Mouse (Mus musculus) ES-E14 (cell line): ENCODE data around the gene Naa16. TPM values are rescaled to one million over a fixed set of nuclear protein-coding genes. Genes with fewer than 3 reads are reported as not detected.

Experiments used
- DNase-seq: peaks from one replicate; pipeline ENCODE4 v3.0.0-alpha.2; 2013; ENCODE audit warnings: low read depth, low spot score
- H3K27ac ChIP-seq: 2 replicates; pipeline ENCODE4 v1.5.1; 2012; ENCODE audit warnings: low read depth, mild to moderate bottlenecking, low read length, moderate library complexity, mixed read lengths; ENCODE audit not compliant: poor library complexity, insufficient read depth, severe bottlenecking
- H3K36me3 ChIP-seq: 2 replicates; pipeline ENCODE4 v1.6.1; 2012; ENCODE audit warnings: mild to moderate bottlenecking, low read length, moderate library complexity, mixed read lengths; ENCODE audit not compliant: control insufficient read depth, poor library complexity, insufficient read depth, severe bottlenecking
- H3K4me1 ChIP-seq, 2 experiments: fragments of 150-350 bp in 1 of 2; sonication (generic) in 1 of 2; 2 replicates each; pipeline ENCODE4 v1.6.1; 2012; ENCODE audit warnings: low read length in 2 of 2, mild to moderate bottlenecking in 1 of 2, mixed read lengths in 1 of 2; ENCODE audit not compliant: control insufficient read depth in 2 of 2, insufficient read depth in 2 of 2, poor library complexity in 1 of 2
- H3K4me3 ChIP-seq, 2 experiments: fragments of 150-350 bp in 1 of 2; sonication (generic) in 1 of 2; 2 replicates each; pipeline ENCODE4 v1.5.1; 2012; ENCODE audit warnings: low read length in 2 of 2, low read depth in 1 of 2, mild to moderate bottlenecking in 1 of 2, mixed read lengths in 1 of 2; ENCODE audit not compliant: insufficient read depth in 1 of 2, poor library complexity in 1 of 2, severe bottlenecking in 1 of 2
- H3K9ac ChIP-seq: 2 replicates; pipeline ENCODE4 v1.6.1; 2012; ENCODE audit warnings: low read depth, mild to moderate bottlenecking, low read length, mixed read lengths; ENCODE audit not compliant: poor library complexity, insufficient read depth, severe bottlenecking
- H3K9me3 ChIP-seq: fragments of 150-350 bp; sonication (generic); 2 replicates; pipeline ENCODE4 v1.6.1; 2012; ENCODE audit warnings: low read depth, mild to moderate bottlenecking, low read length; ENCODE audit not compliant: control insufficient read depth, insufficient read depth
- CHD2 ChIP-seq: IDR thresholded peaks from 2 replicates; pipeline ENCODE4 v1.6.1; 2014; ENCODE audit warnings: mild to moderate bottlenecking, low read depth, low read length, inconsistent platforms
- HCFC1 ChIP-seq: IDR thresholded peaks from 2 replicates; pipeline ENCODE4 v1.6.1; 2012; ENCODE audit warnings: low read length, inconsistent platforms, borderline replicate concordance; ENCODE audit not compliant: insufficient read depth
- MAFK ChIP-seq: IDR thresholded peaks from 2 replicates; pipeline ENCODE4 v1.6.1; 2014; ENCODE audit warnings: mild to moderate bottlenecking, low read depth, low read length, inconsistent platforms; ENCODE audit not compliant: insufficient read depth
- ZC3H11A ChIP-seq: IDR thresholded peaks from 2 replicates; pipeline ENCODE4 v1.6.1; 2012; ENCODE audit warnings: low read depth, mild to moderate bottlenecking, inconsistent platforms, low read length, borderline replicate concordance
- ZNF384 ChIP-seq: IDR thresholded peaks from 2 replicates; pipeline ENCODE4 v1.6.1; 2012; ENCODE audit warnings: low read depth, low read length, inconsistent platforms
- in situ Hi-C, 2 experiments: fragments of 600-800 bp; cut with MboI; formaldehyde crosslinking; loops; one replicate each; pipeline ENCODE4 v1.15.1; 2025; ENCODE audit warnings: low sequenced_read_pairs in 2 of 2, inconsistent platforms in 1 of 2; ENCODE audit not compliant: unreplicated experiment in 2 of 2
- total RNA-seq: library from RNA; depleted of rRNA; stranded (reverse); fragments of 300-350 nt; gene quantifications from 2 replicates; pipeline ENCODE4 v1.2.3, GENCODE M21; 2012

The Naa16 gene
- total RNA-seq, 1 experiment: 13.5 TPM

- in situ Hi-C loops: no loop called here
- TF ChIP-seq HCFC1 (no peak), ZNF384 (no peak), MAFK (no peak), CHD2 (no peak), ZC3H11A (no peak)
Measured at GRCm38 (mm10) chr14:79407641-79408040, 17.1 kb upstream of the Naa16 start.

GRCm38 (mm10) chr14:79397321-79398122 lies 6.9 kb upstream of the Naa16 start, which contains the start of gene Mtrf1:
TSS of gene Mtrf1 (plus strand) at chr14:79397772.
- TF ChIP-seq CHD2 (peak; percentile 56; the same call in 1 of the 2 replicates), ZC3H11A (no peak), ZNF384 (no peak), HCFC1 (peak; percentile 90), MAFK (no peak)
- H3K27ac ChIP-seq: no peak within 1 kb of the TSS; the same call in 1 of the 2 replicates
- in situ Hi-C loops: loop anchor here in 1 of 2 experiments (10.0 kb wide), 1 partner anchor 67 kb away; no protein-coding TSS in a partner anchor
- no peaks in the 10 kb centered on the region for H3K4me1 ChIP-seq
- no peaks in the 10 kb centered on the region for H3K36me3 ChIP-seq
- peak within 1 kb of the TSS; percentile 79 for H3K9ac ChIP-seq
- no peaks in the 10 kb centered on the region for H3K9me3 ChIP-seq
- no peak for DNase-seq
- peak within 1 kb of the TSS; percentile 72 to 82 for H3K4me3 ChIP-seq

More at GRCm38 (mm10) chr14:79407641-79408040, 17.1 kb upstream of the Naa16 start:
- no peak overlapping the region for H3K4me3 ChIP-seq
- no peaks in the 10 kb centered on the region for H3K4me1 ChIP-seq
- H3K9me3 ChIP-seq: no peaks in the 10 kb centered on the region
- H3K9ac ChIP-seq: no peak overlapping the region
- H3K36me3 ChIP-seq: no peaks in the 10 kb centered on the region
- DNase-seq: no peak
- no peak overlapping the region for H3K27ac ChIP-seq

- no peak overlapping the region for H3K4me3 ChIP-seq
- H3K36me3 ChIP-seq: no peaks in the 10 kb centered on the region
- no peak overlapping the region for H3K9ac ChIP-seq
- DNase-seq: peak; percentile 46
- H3K4me1 ChIP-seq: no peaks in the 10 kb centered on the region
- in situ Hi-C loops: loop anchor here in 1 of 2 experiments (10.0 kb wide), 1 partner anchor 70 kb away; no protein-coding TSS in a partner anchor
- no peaks in the 10 kb centered on the region for H3K9me3 ChIP-seq
- TF ChIP-seq ZC3H11A (peak; percentile 57; the same call in 1 of the 2 replicates), CHD2 (no peak)
- H3K27ac ChIP-seq: no peak overlapping the region
Measured at GRCm38 (mm10) chr14:79394564-79394963, 4.0 kb upstream of the Naa16 start.

- Histone ChIP-seq H3K27ac (no peak overlapping the region), H3K4me3 (no peak overlapping the region), H3K36me3 (no peaks in the 10 kb centered on the region), H3K9me3 (no peaks in the 10 kb centered on the region), H3K4me1 (no peaks in the 10 kb centered on the region), H3K9ac (no peak overlapping the region)
- no peak for DNase-seq
- TF ChIP-seq HCFC1: no peak
- no peak for TF ChIP-seq CHD2
- TF ChIP-seq MAFK: no peak
- in situ Hi-C loops: loop anchor here in 1 of 2 experiments (10.0 kb wide), 1 partner anchor 72 kb away; no protein-coding TSS in a partner anchor
Measured at GRCm38 (mm10) chr14:79393289-79393688, 2.7 kb upstream of the Naa16 start.
